Mouse (Mus musculus): Measurements from ENCODE around the gene Tmem102.

- no peak for TF ChIP-seq CTCF (IDR thresholded peaks at IDR 0.05; ENCODE audit: low read depth, low read length)
- TF ChIP-seq POLR2AphosphoS5 (IDR thresholded peaks at IDR 0.05; ENCODE audit: insufficient replicate concordance, low read depth, low read length), result no peak
- no peak for TF ChIP-seq GATA1 (IDR thresholded peaks at IDR 0.05; ENCODE audit: borderline replicate concordance, low read length)
- TF ChIP-seq TAL1 (conservative IDR thresholded peaks at IDR 0.05; ENCODE audit: low read depth, low read length), result no peak
- no peak for TF ChIP-seq GATA2 (IDR thresholded peaks at IDR 0.05; ENCODE audit: borderline replicate concordance, low read depth, low read length)
These were observed 30.5 kb downstream of the Tmem102 start for GRCm38 (mm10) chr11:69774961-69775360.
